Mouse (Mus musculus) T-cell, adult 66 days (primary cell): ENCODE data around the gene Gm10722. TPM values are rescaled to one million over a fixed set of nuclear protein-coding genes. Genes with fewer than 3 reads are reported as not detected.

Experiments
- total RNA-seq, 2 experiments: library from RNA; stranded (reverse); gene quantifications; 3 replicates in 1 of 2; 4 replicates in 1 of 2; pipeline ENCODE4 v1.2.4; 2023

Gm10722 gene
- total RNA-seq: 1 to 10 TPM in 1 of 2 experiments, not detected in 1; 1.8 TPM

GRCm38 (mm10) chr9:3000445-3000972, at the start of gene Gm10722:
Gene Gm10722 (plus strand): TSS chr9:3000922.

GRCm38 (mm10) chr9:3002794-3003396, 2.2 kb downstream of the Gm10722 start, which contains the start of gene Gm11168:
Gene Gm11168 (plus strand): TSS chr9:3003346.

GRCm38 (mm10) chr9:3012733-3013279, 12.1 kb downstream of the Gm10722 start, which contains the start of gene Gm10721:
Gene Gm10721 (plus strand): TSS chr9:3013140.

GRCm38 (mm10) chr9:3015354-3015753, 14.6 kb downstream of the Gm10722 start, which contains the start of gene Gm10720:
Gene Gm10720 (plus strand): TSS chr9:3015654.

GRCm38 (mm10) chr9:3017108-3017507, 16.4 kb downstream of the Gm10722 start, which contains the start of gene Gm10719:
Gene Gm10719 (plus strand): TSS chr9:3017408.

GRCm38 (mm10) chr9:3023312-3023984, 22.7 kb downstream of the Gm10722 start, which contains the start of gene Gm10718:
Gene Gm10718 (plus strand): TSS chr9:3023547.

GRCm38 (mm10) chr9:3024912-3025467, 24.3 kb downstream of the Gm10722 start, which contains the start of gene Gm10717:
Gene Gm10717 (plus strand): TSS chr9:3025417.

GRCm38 (mm10) chr9:3034299-3034698, 33.6 kb downstream of the Gm10722 start, which contains the start of gene Gm17535:
Gene Gm17535 (plus strand): TSS chr9:3034599.

GRCm38 (mm10) chr9:3036577-3036976, 35.9 kb downstream of the Gm10722 start, which contains the start of gene Gm10715:
Gene Gm10715 (plus strand): TSS chr9:3036877.

Other genes starting within 250 kb of the Gm10722 start
- not detected for gene Gm11168, start 2.4 kb downstream of the Gm10722 start, total RNA-seq
- 1 to 10 TPM; 3.4 to 4.6 TPM for gene Gm10721, start 12.2 kb downstream of the Gm10722 start, total RNA-seq
- not detected for gene Gm10720, start 14.7 kb downstream of the Gm10722 start, total RNA-seq
- gene Gm10719, start 16.5 kb downstream of the Gm10722 start, total RNA-seq: 1 to 10 TPM; 5.9 to 9.8 TPM
- 10 to 100 TPM in 1 of 2 experiments, 1 to 10 TPM in 1; 6.6 to 11.2 TPM for gene Gm10718, start 22.6 kb downstream of the Gm10722 start, total RNA-seq
- gene Gm10717, start 24.5 kb downstream of the Gm10722 start, total RNA-seq: 1 to 10 TPM; 1.9 to 3.1 TPM
- not detected for gene Gm17535, start 33.7 kb downstream of the Gm10722 start, total RNA-seq
- not detected for gene Gm10715, start 36.0 kb downstream of the Gm10722 start, total RNA-seq